Mouse (Mus musculus) c-Kit-negative CD71-positive TER-119-positive erythroid progenitor cells, embryonic 14.5 days (primary cell): ENCODE measurements around the gene Traf2.

Experiments
- DNase-seq: peaks from one replicate; pipeline ENCODE4 v3.0.0-alpha.2; 2013; ENCODE audit warnings: low read depth, low spot score

The Traf2 gene

DNA sequence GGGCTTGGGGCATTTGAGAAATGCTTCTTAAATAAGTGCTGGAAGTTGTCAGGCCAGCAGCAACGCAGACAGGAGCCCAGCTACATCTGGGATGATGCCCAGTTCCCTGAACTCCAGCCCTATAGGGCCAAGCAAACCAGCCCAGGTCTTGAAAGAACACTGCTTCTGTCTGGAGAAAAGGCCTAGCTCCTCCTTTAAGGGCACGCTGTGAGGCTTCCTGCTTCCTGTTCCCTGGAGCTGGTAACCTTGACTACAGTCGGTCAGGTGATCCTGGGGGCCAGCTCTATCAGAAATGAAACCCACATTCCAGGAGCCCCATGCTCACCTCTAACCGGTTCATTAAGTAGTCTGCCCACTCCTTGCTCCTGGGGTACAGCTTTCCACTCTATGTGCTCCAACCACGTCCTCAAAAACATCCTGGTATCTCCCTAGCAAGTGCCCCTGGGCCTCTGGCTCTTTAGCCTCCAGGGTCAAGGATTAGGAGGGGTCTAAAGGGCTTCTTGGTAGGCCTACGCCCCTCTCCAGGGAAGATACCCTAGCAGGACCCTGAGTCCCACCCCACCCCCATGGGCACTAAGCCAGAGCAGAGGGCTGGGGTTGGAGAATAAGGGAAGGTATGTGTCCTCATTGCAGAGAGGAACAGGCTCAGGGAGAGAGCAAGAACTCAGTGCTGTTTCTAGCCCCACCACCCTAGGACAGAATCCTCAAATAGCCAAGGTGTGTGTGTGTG is 48.7 kb downstream of the Traf2 start:
- no peak for DNase-seq

DNA sequence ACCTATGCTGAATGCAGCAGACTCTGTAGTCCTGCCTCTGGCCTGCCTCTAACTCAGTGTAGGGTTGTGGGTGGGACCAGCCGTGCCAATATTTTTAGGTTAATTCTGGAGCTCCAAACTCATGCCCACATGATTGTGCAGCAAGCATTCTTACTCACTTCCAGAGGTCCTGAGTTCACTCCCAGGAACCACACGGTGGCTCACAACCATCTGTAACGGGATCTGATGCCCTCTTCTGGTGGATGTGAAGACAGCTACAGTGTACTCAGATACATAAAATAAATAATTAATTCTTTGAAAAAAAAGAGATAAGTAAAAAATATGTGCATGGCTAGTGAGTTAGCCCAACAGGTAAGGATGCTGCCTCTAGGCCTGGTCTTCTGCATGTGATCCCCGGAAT is 50.3 kb downstream of the Traf2 start:
- no peak for DNase-seq

DNA sequence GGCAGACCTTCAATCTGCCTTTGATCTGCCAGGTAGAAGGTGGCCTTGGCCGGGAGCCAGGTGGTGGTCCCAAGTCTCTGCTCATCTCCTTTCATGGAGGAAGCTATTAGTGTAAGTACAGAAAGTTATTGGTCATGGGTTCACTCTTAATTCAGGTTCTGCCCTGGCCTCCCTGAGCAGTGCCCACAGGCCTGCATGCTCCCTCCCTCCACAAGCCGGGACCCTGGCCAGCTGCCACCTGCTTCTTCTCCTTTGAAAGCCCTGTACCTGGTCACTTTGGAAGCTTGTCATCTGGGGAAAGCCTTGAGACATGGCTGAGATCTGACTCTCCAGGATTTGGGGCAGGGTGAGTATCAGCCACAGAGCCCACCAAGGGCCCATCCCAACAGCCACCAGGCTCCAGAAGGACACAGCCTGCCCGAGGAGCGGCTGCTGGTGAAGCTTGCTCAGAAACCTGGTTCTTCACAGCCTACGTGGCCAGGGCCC is 53.2 kb downstream of the Traf2 start, which contains the start of gene Lcn12:
Gene Lcn12, minus strand, starts transcription at position 436 of the 486 bp plus-strand sequence.
- no peak for DNase-seq

DNA sequence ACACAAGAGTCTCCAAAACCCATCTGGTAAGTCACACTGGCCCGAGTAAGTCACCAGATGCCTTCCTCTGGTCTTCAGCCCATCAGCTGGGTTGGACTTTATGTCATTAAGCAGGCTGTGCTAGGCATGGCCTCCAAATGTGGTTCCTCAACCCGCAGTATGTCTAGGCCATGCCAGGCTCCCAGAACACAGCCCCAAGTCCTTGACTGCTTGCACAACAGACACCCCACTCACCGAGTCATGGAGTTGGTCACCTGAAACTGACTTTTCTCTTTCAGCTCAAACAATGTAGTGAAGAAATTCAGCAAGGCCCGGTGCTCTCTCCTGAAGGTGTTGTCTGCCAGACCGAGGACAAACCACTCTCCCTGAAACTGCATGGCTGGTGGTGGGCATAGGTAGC is 53.8 kb downstream of the Traf2 start:
- DNase-seq, result no peak

DNA sequence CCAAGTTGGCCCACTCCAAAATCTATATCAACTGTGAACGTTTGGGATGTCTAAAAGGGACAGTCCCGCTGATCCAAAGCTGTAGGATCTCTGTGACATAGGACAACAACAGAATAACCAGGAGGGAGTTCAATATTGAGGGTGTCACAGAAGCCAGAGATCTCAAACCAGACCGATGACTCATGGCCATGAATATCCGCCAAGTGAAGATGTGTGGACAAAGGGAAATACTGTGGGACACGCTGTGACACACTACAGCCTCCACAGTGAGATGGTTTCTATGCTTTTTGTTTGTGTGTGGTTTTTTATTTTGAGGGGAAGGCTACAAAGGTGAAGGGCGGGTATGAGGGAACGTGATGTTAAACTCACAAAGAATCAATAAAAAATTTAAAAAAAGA is 58.1 kb downstream of the Traf2 start:
- no peak for DNase-seq

DNA sequence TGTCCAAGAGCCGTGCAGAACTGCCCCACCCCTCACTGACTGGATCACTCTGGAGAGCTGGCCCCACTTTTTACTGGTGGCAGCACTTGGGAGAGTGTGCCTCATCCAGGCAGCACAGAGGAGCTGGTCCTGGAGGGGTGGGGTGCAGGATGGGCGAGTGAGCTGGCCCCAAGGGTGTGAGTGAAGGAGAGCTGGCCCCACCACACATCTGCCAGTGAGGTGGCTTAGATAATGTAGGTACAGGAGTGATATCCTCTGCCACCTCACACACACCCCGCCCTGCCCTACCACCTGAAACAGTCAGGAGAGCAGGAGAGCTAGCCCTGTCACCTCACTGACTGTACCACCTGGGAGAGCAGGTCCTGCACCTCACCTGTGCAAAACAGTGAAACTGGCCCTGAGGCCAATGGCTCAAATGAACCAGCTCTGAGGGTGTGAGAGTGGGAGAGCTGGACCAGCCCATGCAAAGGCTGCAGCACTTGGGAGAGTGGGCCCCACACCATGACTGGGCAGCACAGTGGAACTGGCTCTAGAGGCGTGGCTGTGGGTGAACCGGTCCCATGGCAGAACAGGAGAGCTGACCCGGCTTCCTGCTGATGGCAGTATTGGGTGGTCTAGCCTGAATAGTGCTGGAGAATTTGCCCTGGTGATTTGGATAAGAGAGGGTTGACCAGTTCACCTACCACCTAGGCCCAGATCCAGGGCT is 58.6 kb downstream of the Traf2 start:
- DNase-seq, result no peak

DNA sequence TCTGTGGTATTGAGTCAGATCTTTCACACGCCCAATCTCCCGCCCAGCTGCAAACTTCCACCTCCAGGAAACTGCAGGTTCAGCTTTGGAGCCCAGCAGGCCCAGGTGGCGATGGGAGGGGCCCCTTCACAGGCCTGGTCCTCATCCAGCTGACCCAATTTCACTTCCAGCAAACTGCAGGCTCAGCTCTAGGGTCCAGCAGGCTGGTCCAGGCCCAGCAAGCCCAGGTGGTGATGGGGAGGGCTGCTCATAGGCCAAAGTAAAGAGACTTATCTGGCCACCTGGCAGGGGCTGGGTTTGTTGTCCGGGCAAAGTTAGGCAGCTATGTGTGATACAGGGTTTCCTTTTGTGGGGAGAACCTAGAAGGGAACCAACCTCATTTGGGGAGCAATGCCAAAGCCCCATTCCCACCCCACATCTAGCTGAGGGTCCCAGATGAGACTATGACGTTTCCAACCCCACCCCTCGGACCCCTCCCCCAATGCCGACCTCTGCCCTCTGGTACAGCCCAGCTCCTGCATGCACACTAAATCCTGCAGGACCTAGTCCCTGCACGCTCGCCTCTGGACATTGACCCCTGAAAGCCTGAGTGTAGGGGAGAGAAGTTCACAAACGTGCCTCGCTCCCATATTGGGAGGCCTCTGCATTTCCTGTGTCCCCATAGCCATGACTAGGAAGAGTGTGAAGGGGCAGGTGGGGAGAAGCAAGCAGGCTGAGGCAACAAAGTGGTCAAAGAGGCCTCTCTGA is 61.7 kb downstream of the Traf2 start:
- DNase-seq, result no peak

DNA sequence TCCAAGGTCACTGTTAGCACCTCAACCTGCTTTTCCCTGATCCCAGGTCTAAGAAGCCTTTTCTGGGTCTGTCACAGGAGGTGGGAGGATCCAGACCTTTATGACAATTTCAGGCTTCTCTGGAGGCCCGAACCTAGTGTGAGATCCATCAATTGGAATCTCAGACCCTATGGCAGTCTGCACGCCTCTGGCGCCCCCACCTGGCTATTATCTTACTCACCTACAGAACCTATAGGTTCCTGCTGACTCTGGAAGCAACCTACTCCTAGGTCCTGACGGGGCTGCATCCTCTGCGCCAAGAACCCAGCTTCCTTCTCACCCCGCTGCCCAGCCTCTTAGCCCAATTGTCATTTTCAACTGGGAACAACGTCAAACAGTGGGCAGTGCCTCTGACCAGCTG is 63.8 kb downstream of the Traf2 start:
- DNase-seq, result no peak

DNA sequence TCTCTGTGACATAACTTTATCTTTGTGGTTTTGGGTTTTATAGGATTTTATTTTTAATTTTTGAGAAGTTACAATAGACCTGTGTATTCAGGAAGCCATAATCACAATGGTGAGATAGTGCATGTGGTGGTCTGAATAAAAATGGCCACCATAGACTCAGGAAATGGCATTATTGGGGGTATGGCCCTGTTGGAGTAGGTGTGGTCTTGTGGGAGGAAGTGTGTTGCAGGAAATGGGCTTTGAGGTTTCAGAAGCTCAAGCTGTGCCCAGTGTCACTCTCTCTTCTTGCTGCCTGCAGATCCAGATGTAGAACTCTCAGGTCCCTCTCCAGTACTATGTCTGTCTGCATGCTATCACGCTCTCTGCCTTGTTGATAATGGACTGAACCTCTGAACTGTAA is 66.2 kb downstream of the Traf2 start:
- no peak for DNase-seq

DNA sequence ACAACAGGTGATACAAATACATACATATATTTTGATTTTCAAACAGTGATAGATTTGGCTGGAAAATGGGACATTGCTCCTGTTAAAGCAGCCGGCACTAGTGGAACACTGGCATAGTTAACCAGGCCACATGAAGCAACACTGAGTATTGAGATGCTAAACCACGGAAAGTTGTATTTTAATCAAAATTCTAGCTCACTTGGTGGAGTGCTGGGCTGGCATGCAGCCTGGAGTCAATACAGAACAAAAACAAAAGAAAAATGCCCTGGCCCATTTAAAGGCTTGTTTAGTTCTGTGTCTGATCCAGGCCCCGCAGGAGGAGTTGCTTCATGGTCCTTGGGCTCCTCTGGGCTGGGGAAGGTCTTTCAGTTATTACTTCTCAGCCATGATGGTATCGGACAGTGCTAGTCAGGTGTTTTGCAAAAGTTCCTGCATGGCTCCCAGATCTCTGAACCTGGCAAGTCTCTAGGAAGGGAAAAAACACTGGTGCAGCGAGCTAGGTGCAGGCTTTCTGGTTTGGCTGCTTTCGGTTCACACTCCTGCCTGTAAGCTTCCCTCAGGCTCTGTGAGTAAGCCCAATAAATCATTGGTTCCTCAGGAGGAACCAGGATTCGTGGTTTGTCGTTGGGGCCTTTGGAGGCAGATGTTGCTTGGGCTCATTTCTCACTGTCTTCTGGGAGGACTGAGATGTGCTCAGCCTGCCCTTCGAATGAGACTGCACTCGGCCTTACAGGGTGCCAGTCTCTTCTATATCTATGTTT is 67.0 kb downstream of the Traf2 start:
- no peak for DNase-seq

DNA sequence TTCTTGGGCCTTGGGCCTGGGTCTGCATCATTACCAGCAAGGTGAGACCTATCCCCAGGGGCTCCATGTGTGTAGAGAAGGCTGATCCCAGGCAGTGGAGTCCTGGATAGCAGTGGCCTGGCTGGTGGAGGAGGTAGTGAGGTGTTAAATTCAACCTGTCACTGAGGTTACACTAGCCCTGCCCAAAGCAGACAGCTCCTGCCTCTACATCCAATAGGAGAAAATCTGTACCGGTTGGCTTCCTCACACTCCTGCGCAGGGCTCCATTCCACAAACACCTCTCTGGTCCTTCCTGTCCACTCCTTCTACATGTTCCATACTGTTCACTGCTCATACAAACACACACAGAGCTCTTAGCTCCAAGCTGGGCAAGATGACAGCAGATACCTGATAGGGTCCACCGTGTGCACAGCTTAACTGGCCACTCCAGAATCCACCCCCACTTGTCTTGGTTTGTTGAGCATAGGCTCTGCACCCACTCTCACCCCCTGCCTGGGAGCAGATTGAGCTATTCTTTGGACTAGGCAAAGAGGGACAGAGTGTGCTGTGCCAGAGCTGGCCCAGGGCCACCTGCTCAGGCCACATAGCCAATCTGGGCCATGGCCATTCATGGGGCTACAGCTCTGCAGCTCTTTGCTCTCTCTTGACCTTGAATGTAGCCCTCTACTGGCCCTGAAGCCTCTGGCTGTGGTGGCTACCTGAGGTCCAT is 68.6 kb downstream of the Traf2 start:
- no peak for DNase-seq

DNA sequence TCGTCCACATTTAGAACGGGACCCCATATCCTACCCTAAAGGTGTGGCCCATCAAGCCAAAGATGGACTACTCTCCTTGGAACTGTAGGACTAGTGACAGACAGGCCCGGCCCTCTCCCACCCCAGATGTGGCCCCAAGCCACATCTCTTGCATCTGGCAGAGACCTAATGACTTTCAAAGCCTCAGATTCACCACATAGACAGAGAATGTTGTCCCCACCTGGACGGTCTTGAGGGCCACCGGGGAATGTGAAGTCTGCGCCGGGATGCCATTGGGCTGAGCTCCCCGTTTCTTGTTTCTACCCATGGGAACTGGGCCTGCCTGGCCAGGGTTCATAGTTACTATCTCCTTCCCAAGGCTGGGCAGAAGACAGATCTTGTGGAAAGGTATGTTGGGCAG is 69.2 kb downstream of the Traf2 start:
- DNase-seq, result no peak

DNA sequence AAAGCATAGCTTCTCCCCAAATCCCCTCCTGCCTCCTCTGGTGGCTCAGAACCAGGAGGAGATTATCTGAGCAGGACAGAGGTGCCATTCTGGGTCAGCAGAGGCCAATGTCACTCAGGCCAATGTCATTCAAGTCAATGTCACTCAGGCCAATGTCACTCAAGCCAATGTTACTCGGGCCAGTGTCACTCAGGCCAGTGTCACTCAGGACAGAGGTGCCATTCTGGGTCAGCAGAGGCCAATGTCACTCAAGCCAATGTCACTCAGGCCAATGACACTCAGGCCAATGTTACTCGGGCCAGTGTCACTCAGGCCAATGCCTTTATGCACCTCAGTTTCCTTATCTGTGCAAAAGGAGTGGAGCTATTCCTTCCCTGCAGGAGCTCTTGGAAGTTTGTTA is 74.2 kb downstream of the Traf2 start:
- DNase-seq, result no peak

DNA sequence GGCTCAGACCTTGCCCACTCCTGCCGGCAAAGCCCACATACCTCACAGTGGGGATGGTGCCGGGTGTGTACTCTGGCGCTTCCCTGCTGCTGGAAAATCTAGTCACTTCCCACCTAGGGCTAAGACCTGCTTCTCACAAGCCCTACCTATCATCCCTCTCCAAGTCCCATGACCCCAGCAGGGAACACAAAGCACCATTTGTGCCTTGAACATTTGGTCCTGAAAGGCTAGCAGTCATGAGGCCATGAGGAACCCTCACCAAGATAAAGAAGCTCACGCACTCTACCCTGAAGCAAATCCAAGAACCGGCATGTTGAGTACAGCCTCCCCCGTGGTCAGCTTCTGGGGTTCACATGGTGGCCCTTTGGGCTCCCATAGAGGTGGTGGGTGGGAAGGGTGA is 76.8 kb downstream of the Traf2 start, which contains the start of gene Ptgds:
Gene Ptgds, minus strand, starts transcription at position 78 of the 400 bp plus-strand sequence.
- no peak for DNase-seq

DNA sequence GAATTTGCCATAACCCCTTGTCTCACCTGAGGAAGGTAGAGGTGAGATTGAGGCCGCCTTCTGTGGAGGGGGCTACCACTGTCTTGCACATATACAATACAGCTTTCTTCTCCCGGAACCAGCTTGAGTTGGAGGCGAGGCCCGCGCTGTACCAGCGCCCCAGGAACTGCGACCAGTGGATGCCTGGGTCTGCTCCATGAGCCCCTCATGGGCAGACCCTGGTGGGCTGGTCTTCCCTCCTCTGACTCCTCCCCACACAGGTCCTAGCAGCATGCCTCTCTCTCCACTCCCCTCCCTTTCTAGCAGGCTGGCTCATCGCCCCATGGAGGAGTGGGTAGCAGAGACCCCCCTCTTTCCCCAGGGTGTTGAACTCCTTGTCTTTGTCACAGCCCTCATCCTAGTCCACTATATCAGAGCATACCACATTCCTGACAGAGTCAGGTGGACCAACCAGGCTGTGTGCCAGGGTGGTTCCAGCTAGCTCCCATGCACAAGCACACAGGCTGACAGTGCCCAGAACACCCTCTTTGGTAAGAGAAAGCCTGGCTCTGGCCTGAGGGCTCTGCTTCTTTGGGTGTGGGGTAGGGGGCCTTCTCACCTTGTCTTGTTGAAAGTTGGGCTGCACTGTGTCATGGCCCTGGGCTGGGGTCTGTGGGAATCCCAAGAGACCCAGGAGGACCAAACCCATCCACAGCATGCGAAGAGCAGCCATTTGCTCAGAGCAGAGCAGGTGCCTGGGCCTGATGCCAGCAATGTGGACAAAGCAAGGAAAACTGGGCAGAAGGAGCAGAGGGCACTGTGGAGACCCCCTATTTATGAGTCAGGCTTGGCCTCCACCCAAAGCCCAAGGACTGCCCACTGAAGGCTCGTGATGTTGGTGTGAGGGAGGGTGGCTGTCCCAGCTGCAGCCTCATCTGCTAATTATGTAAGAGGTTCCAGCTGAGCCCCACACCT is 77.5 kb downstream of the Traf2 start:
- DNase-seq, result no peak
